Mouse (Mus musculus) hindbrain, embryonic 11.5 days (tissue): ENCODE data around the gene Trip13. TPM values are rescaled to one million over a fixed set of nuclear protein-coding genes. Genes with fewer than 3 reads are reported as not detected.

Experiments used
- ATAC-seq: fragments of 200-750 bp; cut with Nextera tagmentation; 2 replicates; pipeline ENCODE4 v1.8.0; 2017; ENCODE audit warnings: mild to moderate bottlenecking, moderate TSS enrichment, moderate library complexity; ENCODE audit not compliant: low FRiP score
- DNase-seq: peaks from one replicate; pipeline ENCODE4 v3.0.0-alpha.2; 2015; ENCODE audit warnings: low spot score
- H3K27ac ChIP-seq: fragments of 300-500 bp; sonication (generic); 2 replicates; pipeline ENCODE4 v1.5.1; 2014; ENCODE audit warnings: mild to moderate bottlenecking, low read depth, low read length
- H3K27me3 ChIP-seq: fragments of 300-500 bp; sonication (generic); 2 replicates; pipeline ENCODE4 v1.6.1; 2014; ENCODE audit warnings: mild to moderate bottlenecking, low read length, moderate library complexity, mixed read lengths; ENCODE audit not compliant: control insufficient read depth, insufficient read depth
- H3K36me3 ChIP-seq: fragments of 300-500 bp; sonication (generic); 2 replicates; pipeline ENCODE4 v1.6.1; 2014; ENCODE audit warnings: mild to moderate bottlenecking, low read length, moderate library complexity, mixed read lengths; ENCODE audit not compliant: control insufficient read depth, insufficient read depth
- H3K4me1 ChIP-seq: fragments of 300-500 bp; sonication (generic); replicated peaks from 2 replicates; pipeline ENCODE4 v1.6.1; 2014; ENCODE audit warnings: low read length, mixed read lengths; ENCODE audit not compliant: control insufficient read depth, insufficient read depth
- H3K4me2 ChIP-seq: fragments of 300-500 bp; sonication (generic); replicated peaks from 2 replicates; pipeline ENCODE4 v1.6.1; 2014; ENCODE audit warnings: mild to moderate bottlenecking, low read depth, low read length
- H3K4me3 ChIP-seq: fragments of 300-500 bp; sonication (generic); 2 replicates; pipeline ENCODE4 v1.5.1; 2014; ENCODE audit warnings: low read depth, low read length
- H3K9ac ChIP-seq: fragments of 300-500 bp; sonication (generic); 2 replicates; pipeline ENCODE4 v1.6.1; 2014; ENCODE audit warnings: low read depth, low read length
- H3K9me3 ChIP-seq: fragments of 300-500 bp; sonication (generic); 2 replicates; pipeline ENCODE4 v1.6.1; 2016; ENCODE audit warnings: low read length; ENCODE audit not compliant: control insufficient read depth
- WGBS: fragments of 180-500 bp; shearing (Covaris S2); extraction: QIAGEN DNeasy Blood & Tissue Kit; methylation state at CpG from one replicate; pipeline ENCODE4 v1.1.7; 2014; 5-methylcytosine and 5-hydroxymethylcytosine counted together
- polyA plus RNA-seq: library from polyadenylated mRNA; unstranded; fragments of >200 nt; fragmentation: Nextera tagmentation; extraction: Ambion mirVana; gene quantifications from 2 replicates; pipeline ENCODE4 v1.2.1, GENCODE M21; 2014

The Trip13 gene
- 40.1 and 49.5 TPM in 2 replicates for polyA plus RNA-seq

DNA sequence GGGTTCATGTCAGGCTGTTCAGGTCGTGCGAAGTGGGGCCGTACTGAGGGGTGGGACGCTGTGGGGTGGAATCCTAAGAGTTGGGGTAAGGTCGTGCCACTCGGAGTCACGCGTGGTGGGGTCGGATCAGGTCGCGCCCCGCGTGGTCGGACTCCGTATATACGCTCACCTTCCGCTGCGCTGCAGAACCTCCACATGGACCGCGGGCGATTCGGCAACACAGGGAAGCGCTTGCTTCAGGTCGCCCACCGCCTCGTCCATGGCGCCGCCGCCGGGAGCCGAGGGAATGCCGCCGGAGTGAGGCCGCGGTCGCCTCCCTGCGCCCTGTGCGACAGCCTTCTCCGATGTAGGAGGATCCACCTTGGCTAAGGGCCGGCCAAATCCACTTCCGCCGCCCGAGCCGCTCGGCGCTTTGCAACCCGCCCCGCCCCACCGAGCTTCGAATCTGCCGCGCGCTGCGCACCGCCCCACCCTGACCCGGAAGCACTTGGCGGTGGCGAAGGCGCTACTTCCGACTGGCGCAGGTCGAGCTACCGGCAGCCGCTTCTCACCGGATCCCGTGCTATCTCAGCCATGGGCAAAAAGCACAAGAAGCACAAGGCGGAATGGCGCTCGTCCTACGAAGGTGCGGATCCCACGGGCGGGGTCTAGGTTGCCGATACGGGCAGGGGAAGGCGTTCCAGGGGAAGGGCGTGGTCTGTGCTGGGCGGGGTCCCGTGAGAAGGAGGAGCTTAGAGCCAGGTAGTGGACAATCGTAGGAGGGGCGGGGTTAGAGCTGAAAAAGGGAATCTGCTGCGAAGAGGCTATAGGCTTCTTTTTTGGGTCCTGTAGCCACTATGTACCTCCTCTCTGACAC is at the start of gene Trip13, which contains the start of gene Brd9:
Gene Trip13, minus strand, starts transcription at position 464 of the 856 bp plus-strand sequence.
Gene Brd9, plus strand, starts transcription at position 491 of the 856 bp plus-strand sequence.
- H3K36me3 ChIP-seq, result peaks cover 3% of the 10 kb centered on the region; the same call in 1 of the 2 replicates
- H3K4me2 ChIP-seq, result peak within 1 kb of the TSS; percentile 72
- no peaks in the 10 kb centered on the region for H3K27me3 ChIP-seq
- H3K4me1 ChIP-seq, result peaks cover 7% of the 10 kb centered on the region
- WGBS, result under 1% methylated on average over 82 of the region's 82 CpGs
- H3K4me3 ChIP-seq, result peak within 1 kb of the TSS; percentile 81
- ATAC-seq (peak; percentile 98), DNase-seq (peak; percentile 94)
- H3K9ac ChIP-seq, result peak within 1 kb of the TSS; percentile 79
- no peaks in the 10 kb centered on the region for H3K9me3 ChIP-seq
- peak within 1 kb of the TSS; percentile 79 for H3K27ac ChIP-seq

DNA sequence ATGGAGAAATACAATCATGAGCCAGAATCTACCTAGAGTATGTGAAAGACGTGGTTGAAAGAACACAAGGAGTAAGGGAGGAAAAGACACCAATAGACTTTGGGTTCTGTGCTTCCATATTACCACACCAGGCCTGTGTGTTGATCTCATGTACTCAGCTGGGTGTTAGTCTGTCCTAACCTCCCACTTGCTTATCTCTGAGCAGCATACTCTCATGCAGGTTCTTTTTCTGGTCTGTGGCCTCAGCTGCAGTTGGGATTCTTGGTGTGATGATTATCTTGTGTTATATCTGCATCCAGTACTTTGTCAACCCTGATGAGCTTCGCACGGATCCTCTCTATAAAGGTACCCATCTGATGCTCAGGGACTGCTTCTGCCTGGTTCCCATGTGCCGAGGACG is 39.4 kb upstream of the Trip13 start:
- Histone ChIP-seq H3K9ac (no peak overlapping the region), H3K4me3 (no peak overlapping the region), H3K4me1 (no peaks in the 10 kb centered on the region), H3K36me3 (no peaks in the 10 kb centered on the region), H3K27me3 (no peaks in the 10 kb centered on the region), H3K9me3 (no peaks in the 10 kb centered on the region), H3K4me2 (no peak overlapping the region), H3K27ac (no peak overlapping the region)
- 87% methylated on average over 5 of the region's 5 CpGs for WGBS
- no peak for DNase-seq
- no peak for ATAC-seq

DNA sequence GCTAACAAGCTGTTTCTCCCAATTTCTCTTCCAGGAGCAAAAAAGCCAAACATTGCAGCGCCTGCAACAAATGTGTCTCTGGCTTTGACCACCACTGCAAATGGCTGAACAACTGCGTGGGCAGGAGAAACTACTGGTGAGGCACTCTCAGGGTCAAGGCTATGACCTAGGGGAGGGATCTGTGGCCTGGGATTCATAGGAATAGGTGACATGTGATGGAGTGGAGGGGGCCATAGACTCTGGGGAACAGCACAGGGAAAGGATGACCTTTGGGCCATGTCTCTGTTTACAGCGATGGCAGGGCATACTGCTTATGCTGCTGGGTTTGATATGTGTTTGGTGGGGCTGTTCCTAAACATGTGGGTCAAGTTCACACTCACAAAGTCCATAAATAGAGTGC is 36.9 kb upstream of the Trip13 start:
- H3K4me3 ChIP-seq, result no peak overlapping the region
- WGBS, result 92% methylated on average over 3 of the region's 3 CpGs

DNA sequence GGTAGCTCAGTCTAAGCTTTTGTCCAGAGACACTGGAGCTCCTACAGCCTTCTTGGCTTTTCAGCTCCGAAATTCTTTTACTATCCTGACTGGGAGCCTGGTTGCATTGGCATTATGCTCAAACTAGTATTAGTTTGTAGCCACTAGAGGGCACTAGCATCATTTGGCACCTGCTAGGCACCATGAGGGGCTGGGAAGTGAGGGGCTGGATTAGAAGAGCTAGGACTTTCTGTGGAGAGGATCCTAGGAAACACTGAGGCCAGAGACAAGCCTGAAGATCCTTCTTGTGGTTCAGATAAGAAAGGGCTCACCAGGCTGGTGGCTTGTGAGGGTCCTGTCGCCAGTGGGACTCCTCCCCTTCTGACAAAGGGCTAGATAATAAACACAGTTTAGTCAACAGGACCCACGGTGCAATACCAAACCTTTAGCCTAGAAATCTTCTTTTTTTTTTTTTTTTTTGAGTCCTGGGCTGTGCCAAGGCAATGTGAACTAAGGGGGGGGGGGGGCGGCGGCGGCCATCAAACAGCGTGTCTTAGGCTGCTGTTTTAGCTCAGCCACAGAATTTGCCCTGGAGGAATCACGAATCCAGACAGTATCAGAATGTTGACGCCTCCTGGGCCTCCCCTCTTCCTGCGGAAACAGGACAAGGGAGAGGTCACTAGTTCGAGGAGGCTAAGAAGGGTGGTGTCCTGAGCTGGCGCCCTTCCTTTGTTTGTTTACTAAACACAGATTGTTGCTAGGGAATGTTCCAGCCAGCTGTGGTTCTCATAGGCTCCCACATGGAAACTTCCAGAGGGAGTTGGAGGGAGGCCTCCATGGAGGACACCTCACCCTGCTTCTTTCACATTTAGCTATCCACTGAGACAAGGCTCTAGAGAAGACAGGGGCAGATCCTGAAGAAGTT is 33.2 kb upstream of the Trip13 start:
- peak; percentile 69; the same call in 1 of the 2 replicates for ATAC-seq
- Histone ChIP-seq H3K27ac (no peak overlapping the region), H3K4me1 (no peaks in the 10 kb centered on the region), H3K9me3 (no peaks in the 10 kb centered on the region), H3K27me3 (no peaks in the 10 kb centered on the region), H3K36me3 (no peaks in the 10 kb centered on the region), H3K9ac (no peak overlapping the region), H3K4me2 (no peak overlapping the region), H3K4me3 (no peak overlapping the region)
- peak; percentile 80 for DNase-seq
- WGBS, result 51% methylated on average over 12 of the region's 12 CpGs

More for the DNA sequence above, 36.9 kb upstream of the Trip13 start:
- Histone ChIP-seq H3K9ac (no peak overlapping the region), H3K27ac (no peak overlapping the region), H3K36me3 (no peaks in the 10 kb centered on the region), H3K9me3 (no peaks in the 10 kb centered on the region), H3K27me3 (no peaks in the 10 kb centered on the region), H3K4me2 (no peak overlapping the region), H3K4me1 (no peaks in the 10 kb centered on the region)
- ATAC-seq (no peak), DNase-seq (no peak)

DNA sequence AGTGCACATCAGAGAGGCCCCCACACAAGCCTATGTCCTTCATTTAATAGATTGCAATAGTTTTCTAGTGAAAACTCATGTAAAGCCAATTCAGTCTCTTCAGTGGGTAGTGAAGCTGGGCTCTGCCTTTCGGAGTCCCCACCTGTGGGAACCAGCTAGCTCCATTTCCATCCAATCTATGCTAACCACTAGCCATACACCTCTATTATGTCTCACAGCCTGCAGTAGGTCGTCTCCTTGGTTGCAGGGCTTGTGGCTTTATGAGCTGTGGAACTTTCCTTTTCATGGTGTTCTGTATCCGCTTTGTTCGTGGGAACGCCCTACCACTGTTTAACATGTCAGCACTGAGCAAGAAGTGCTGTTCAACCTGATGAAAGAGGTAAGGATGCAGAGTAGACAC is 26.0 kb upstream of the Trip13 start, which contains the start of gene Zdhhc11:
Gene Zdhhc11, plus strand, starts transcription at position 301 of the 400 bp plus-strand sequence.
- ATAC-seq, result no peak
- WGBS, result 91% methylated on average over 5 of the region's 5 CpGs
- Histone ChIP-seq H3K27ac (no peak within 1 kb of the TSS), H3K9me3 (no peaks in the 10 kb centered on the region), H3K27me3 (no peaks in the 10 kb centered on the region), H3K4me1 (no peaks in the 10 kb centered on the region), H3K4me3 (no peak within 1 kb of the TSS), H3K9ac (no peak within 1 kb of the TSS), H3K4me2 (no peak within 1 kb of the TSS), H3K36me3 (no peaks in the 10 kb centered on the region)
- no peak for DNase-seq

DNA sequence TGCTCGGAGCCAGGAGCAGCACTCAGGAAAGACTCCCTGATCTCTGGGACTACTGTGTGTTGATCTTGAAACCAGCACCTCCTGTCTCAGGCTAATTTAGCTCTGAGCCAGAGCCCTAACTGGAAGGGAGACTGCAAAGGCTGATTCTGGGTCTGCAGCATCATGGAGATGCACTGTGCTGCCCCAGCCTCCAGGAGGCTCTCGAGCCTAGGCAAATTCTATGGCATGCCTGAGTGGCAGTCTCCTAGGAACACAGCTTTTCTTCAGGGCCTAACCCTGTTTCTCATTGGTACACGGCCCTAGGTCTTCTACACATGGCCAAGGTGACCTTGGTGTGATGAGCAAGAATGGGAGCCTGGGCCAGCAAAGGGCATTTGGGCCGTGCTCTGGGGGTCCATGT is 23.6 kb upstream of the Trip13 start:
- 79% methylated on average over 4 of the region's 4 CpGs for WGBS
- Histone ChIP-seq H3K4me1 (no peaks in the 10 kb centered on the region), H3K9ac (no peak overlapping the region), H3K36me3 (no peaks in the 10 kb centered on the region), H3K9me3 (no peaks in the 10 kb centered on the region), H3K4me3 (no peak overlapping the region), H3K4me2 (no peak overlapping the region), H3K27ac (no peak overlapping the region), H3K27me3 (no peaks in the 10 kb centered on the region)
- ATAC-seq, result no peak
- no peak for DNase-seq

DNA sequence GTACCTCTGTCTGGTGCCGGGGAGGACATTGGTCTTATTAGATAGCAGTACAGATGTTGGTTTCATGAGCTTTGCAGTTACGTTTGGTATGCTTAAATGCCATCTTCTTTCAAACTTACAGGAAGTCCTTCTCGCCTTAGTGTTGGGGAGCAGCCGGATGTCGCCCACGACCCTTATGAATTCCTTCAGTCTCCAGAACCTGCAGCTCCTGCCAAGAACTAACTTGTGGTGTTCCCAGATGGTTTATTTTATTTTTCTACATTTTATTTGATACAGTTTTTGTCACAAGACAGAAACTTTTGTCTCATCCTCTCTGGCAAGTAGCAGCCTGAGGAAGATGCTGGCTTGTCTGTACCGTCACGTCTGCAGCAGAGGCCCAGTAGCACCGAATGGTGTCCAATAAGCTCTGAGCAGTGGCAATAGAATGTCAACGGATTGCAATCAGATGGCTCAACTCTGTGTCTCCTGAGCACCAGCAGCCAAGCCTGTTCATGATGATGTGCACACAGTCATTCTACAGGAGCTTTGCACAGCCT is 22.6 kb upstream of the Trip13 start:
- Histone ChIP-seq H3K4me3 (no peak overlapping the region), H3K4me2 (no peak overlapping the region), H3K4me1 (no peaks in the 10 kb centered on the region), H3K36me3 (no peaks in the 10 kb centered on the region), H3K9me3 (no peaks in the 10 kb centered on the region), H3K27ac (no peak overlapping the region), H3K9ac (no peak overlapping the region), H3K27me3 (no peaks in the 10 kb centered on the region)
- DNase-seq (no peak), ATAC-seq (no peak)
- 93% methylated on average over 10 of the region's 10 CpGs for WGBS

DNA sequence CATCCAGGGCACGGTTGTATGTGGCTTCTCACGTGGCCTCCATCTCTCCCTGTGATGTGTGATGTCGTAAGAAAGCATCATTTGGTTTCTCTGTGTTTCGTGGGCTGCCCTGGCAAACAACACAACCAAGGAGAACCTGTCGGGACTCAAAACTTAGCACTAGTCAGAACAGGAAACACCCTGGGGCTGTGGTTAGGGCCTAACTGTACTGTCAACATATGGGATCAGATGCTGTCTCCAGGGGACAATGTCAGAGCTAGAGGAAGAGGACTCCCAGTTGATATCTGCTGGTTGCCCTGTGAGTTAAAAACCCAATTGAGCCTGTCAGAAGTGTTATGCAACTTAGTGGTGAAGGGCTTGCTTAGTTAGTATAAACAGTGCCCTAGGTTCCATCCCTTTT is 17.9 kb upstream of the Trip13 start:
- Histone ChIP-seq H3K9me3 (no peaks in the 10 kb centered on the region), H3K4me2 (no peak overlapping the region), H3K27me3 (no peaks in the 10 kb centered on the region), H3K36me3 (peaks cover 2% of the 10 kb centered on the region; the same call in 1 of the 2 replicates), H3K27ac (no peak overlapping the region), H3K4me1 (no peaks in the 10 kb centered on the region), H3K4me3 (no peak overlapping the region), H3K9ac (no peak overlapping the region)
- no peak for ATAC-seq
- 93% methylated on average over 5 of the region's 5 CpGs for WGBS
- no peak for DNase-seq
